In the genomic region with DNA sequence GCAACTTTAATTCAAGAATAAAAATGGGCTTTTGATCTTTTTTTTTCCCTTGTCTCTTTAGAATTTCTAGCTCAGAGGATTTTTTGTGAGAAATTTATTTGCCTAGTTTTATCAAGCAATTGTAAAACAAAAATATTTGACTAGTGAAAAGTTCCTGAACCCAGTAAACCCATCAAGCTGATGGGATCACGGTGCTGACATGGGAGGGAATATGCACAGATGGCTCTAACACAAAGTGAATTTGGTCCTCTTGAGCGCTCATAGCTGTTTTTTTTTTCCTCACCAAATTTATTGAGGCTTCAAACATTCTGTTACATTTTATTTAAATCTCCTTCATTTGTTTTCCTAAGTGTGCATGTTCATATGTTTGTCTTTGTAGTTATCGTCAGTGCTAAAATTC, we compare ENCODE assay signal across 23 mouse cellular contexts.
"Had no signal": no experiment of that assay in that cellular context is flagged by ENCODE, and none has a peak within 500 bp of the region (broad histone marks: within the 10 kb centered on the region; RNA-seq: fewer than 3 reads in every experiment).

No protein-coding gene starts in this region.

- H3K4me2 ChIP-seq: heart, embryonic 11.5 days; heart, embryonic 13.5 days; heart, embryonic 15.5 days; hindbrain, embryonic 13.5 days; hindbrain, embryonic 15.5 days; limb, embryonic 13.5 days; limb, embryonic 15.5 days; liver, embryonic 12.5 days had no signal

- H3K27me3 ChIP-seq: heart, embryonic 13.5 days; heart, embryonic 15.5 days; hindbrain, embryonic 13.5 days; hindbrain, embryonic 15.5 days; limb, embryonic 13.5 days; limb, embryonic 15.5 days; liver, embryonic 12.5 days had no signal

- H3K4me3 ChIP-seq: heart, adult 2 months; heart, embryonic 13.5 days; heart, embryonic 15.5 days; hindbrain, embryonic 13.5 days; hindbrain, embryonic 15.5 days; limb, embryonic 13.5 days; limb, embryonic 15.5 days; liver, embryonic 12.5 days had no signal

- DNase-seq: forebrain, postnatal 0 days; gastrocnemius, postnatal 14 days; gastrocnemius, postnatal 36 days; heart, adult 11 months; heart, adult 2 months; heart, postnatal 14 days; heart, postnatal 36 days; kidney, adult 2 months; layer of hippocampus, adult 9-11 months; layer of hippocampus, postnatal 36 days; left cerebral cortex, postnatal 4 days; lung, adult 18-20 months had no signal

- H3K4me1 ChIP-seq: heart, embryonic 13.5 days; heart, embryonic 15.5 days; hindbrain, embryonic 13.5 days; hindbrain, embryonic 15.5 days; limb, embryonic 13.5 days; limb, embryonic 15.5 days; liver, embryonic 12.5 days had no signal

- H3K9me3 ChIP-seq: heart, embryonic 13.5 days; heart, embryonic 15.5 days; hindbrain, embryonic 13.5 days; hindbrain, embryonic 15.5 days; limb, embryonic 13.5 days; limb, embryonic 15.5 days; liver, embryonic 12.5 days had no signal

- H3K36me3 ChIP-seq: heart, embryonic 13.5 days; heart, embryonic 15.5 days; hindbrain, embryonic 13.5 days; hindbrain, embryonic 15.5 days; limb, embryonic 13.5 days; limb, embryonic 15.5 days; liver, embryonic 12.5 days had no signal

- H3K9ac ChIP-seq: forebrain, postnatal 0 days; heart, embryonic 13.5 days; heart, embryonic 15.5 days; hindbrain, embryonic 13.5 days; hindbrain, embryonic 15.5 days; limb, embryonic 13.5 days; limb, embryonic 15.5 days; liver, embryonic 12.5 days; liver, embryonic 14.5 days had no signal

- H3K27ac ChIP-seq: heart, adult 2 months; heart, embryonic 13.5 days; heart, embryonic 15.5 days; hindbrain, embryonic 13.5 days; hindbrain, embryonic 15.5 days; hindbrain, postnatal 0 days; limb, embryonic 13.5 days; limb, embryonic 15.5 days; liver, embryonic 12.5 days; liver, embryonic 14.5 days had no signal

- ATAC-seq: forebrain, postnatal 0 days; hindbrain, postnatal 0 days; intestine, embryonic 16.5 days; liver, embryonic 12.5 days had no signal
